Mouse (Mus musculus) cortical plate, adult 2 months (tissue): ENCODE measurements around the gene Cfap52.

Experiments used
- CTCF ChIP-seq: fragments of 200-500 bp; IDR thresholded peaks from 2 replicates; pipeline ENCODE4 v1.5.1; 2011; ENCODE audit warnings: mild to moderate bottlenecking, control low read depth, low read length; ENCODE audit not compliant: insufficient read depth; ENCODE audit errors: extremely low read depth
- POLR2A ChIP-seq: fragments of 200-500 bp; IDR thresholded peaks from 2 replicates; pipeline ENCODE4 v1.6.1; 2011; ENCODE audit warnings: mild to moderate bottlenecking, low read length, control low read depth; ENCODE audit not compliant: insufficient read depth; ENCODE audit errors: extremely low read depth

DNA sequence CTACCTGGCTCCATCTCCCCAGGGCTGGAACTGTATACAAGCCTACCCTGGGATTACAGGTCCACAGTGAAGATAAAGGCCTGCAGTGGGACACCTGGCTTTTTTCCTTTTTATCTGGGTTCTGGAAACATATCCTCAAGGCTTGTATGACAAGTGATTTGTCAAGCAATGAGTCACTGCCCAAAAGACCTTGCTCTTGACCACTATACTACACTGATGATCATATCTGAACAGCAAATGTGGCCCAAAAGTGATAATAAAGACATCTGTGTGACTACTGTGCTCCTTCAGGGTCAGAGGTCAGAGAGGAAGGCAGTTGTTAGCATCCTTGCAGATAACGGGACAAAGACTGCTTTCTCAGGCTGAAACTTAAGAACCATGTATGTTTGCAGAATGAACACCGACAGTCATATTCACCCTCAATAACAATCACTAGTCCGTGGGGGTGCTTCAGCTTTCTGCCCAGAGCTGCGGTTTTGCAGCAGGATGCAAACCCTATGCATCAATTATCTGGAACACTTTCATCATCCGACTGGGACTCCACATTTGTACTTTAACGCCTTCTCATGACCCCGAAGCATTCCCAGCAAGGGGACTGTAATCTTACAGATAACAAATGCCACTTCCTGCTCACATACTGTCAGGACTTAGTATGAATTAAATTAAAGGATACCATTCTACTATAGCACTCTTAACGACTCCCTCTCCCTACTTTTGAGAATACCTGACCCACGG is 45.1 kb downstream of the Cfap52 start:
- TF ChIP-seq CTCF: no peak
- no peak for TF ChIP-seq POLR2A
